Mouse (Mus musculus) embryonic facial prominence, embryonic 10.5 days (tissue): ENCODE data around the gene Mvb12b. TPM values are rescaled to one million over a fixed set of nuclear protein-coding genes. Genes with fewer than 3 reads are reported as not detected.

Experiments used
- DNase-seq: peaks from one replicate; pipeline ENCODE4 v3.0.0-alpha.2; 2017; ENCODE audit warnings: low spot score
- H3K27ac ChIP-seq: fragments of 300-500 bp; sonication (generic); replicated peaks from 2 replicates; pipeline ENCODE4 v1.5.1; 2016; ENCODE audit warnings: mild to moderate bottlenecking
- H3K27me3 ChIP-seq: fragments of 300-500 bp; sonication (generic); replicated peaks from 2 replicates; pipeline ENCODE4 v1.6.1; 2016; ENCODE audit warnings: low read depth, mild to moderate bottlenecking; ENCODE audit not compliant: poor library complexity, severe bottlenecking
- H3K36me3 ChIP-seq: fragments of 300-500 bp; sonication (generic); replicated peaks from 2 replicates; pipeline ENCODE4 v1.6.1; 2016; ENCODE audit warnings: mild to moderate bottlenecking, moderate library complexity
- H3K4me1 ChIP-seq: fragments of 300-500 bp; sonication (generic); 2 replicates; pipeline ENCODE4 v1.6.1; 2016
- H3K4me3 ChIP-seq: fragments of 300-500 bp; sonication (generic); 2 replicates; pipeline ENCODE4 v1.5.1; 2016; ENCODE audit warnings: mild to moderate bottlenecking, moderate library complexity
- H3K9me3 ChIP-seq: fragments of 300-500 bp; sonication (generic); 2 replicates; pipeline ENCODE4 v1.6.1; 2016; ENCODE audit warnings: mild to moderate bottlenecking
- WGBS: fragments of 180-500 bp; shearing (Covaris S2); methylation state at CpG from one replicate; pipeline ENCODE4 v1.1.7; 2016; 5-methylcytosine and 5-hydroxymethylcytosine counted together
- polyA plus RNA-seq: library from polyadenylated mRNA; unstranded; fragments of >200 nt; fragmentation: Nextera tagmentation; extraction: Ambion mirVana; gene quantifications from 2 replicates; pipeline ENCODE4 v1.2.1, GENCODE M21; 2016

Gene Mvb12b
- polyA plus RNA-seq, 1 experiment from 2014 or later = 16.1 TPM

GRCm38 (mm10) chr2:33682219-33682618, 205.5 kb downstream of the Mvb12b start:
- WGBS = 10% methylated on average over 4 of the region's 4 CpGs

More at GRCm38 (mm10) chr2:33682219-33682618, 205.5 kb downstream of the Mvb12b start:
- Histone ChIP-seq H3K4me1 (peaks cover 22% of the 10 kb centered on the region), H3K27me3 (peaks cover 40% of the 10 kb centered on the region), H3K9me3 (0 out of 2 replicates have a peak, but pooled peaks cover 2% of the 10 kb centered on the region), H3K36me3 (no peaks in the 10 kb centered on the region), H3K27ac (no peak overlapping the region), H3K4me3 (no peak overlapping the region)
- peak; percentile 79 for DNase-seq

Other genes starting within 250 kb of the Mvb12b start
- gene Lmx1b, start 247.4 kb downstream of the Mvb12b start, polyA plus RNA-seq = 0.85 and 0.99 TPM in 2 replicates